Mouse (Mus musculus): Measurements from ENCODE around the gene Zfp423.

The Zfp423 gene

GRCm38 (mm10) chr8:87667914-87668643, 291.3 kb downstream of the Zfp423 start:
- DNase-seq (ENCODE audit: low read depth in 2 of 2, low spot score in 2 of 2) = no peak

- DNase-seq (ENCODE audit: low read depth in 2 of 2, low spot score in 2 of 2) = no peak
Measured at GRCm38 (mm10) chr8:87667297-87667696, 292.1 kb downstream of the Zfp423 start.

- no peak for DNase-seq (ENCODE audit: low read depth in 2 of 2, low spot score in 2 of 2)
Measured at GRCm38 (mm10) chr8:87665337-87665736, 294.1 kb downstream of the Zfp423 start.

GRCm38 (mm10) chr8:87664217-87664509, 295.2 kb downstream of the Zfp423 start:
- no peak for DNase-seq (ENCODE audit: low read depth in 2 of 2, low spot score in 2 of 2)

- DNase-seq (ENCODE audit: low read depth in 2 of 2, low spot score in 2 of 2) = no peak
Measured at GRCm38 (mm10) chr8:87663349-87664216, 295.8 kb downstream of the Zfp423 start.

- no peak for DNase-seq (ENCODE audit: low read depth in 2 of 2, low spot score in 2 of 2)
Measured at GRCm38 (mm10) chr8:87662811-87663341, 296.5 kb downstream of the Zfp423 start.

GRCm38 (mm10) chr8:87662307-87662771, 297.1 kb downstream of the Zfp423 start:
- no peak for DNase-seq (ENCODE audit: low read depth in 2 of 2, low spot score in 2 of 2)

GRCm38 (mm10) chr8:87660916-87661910, 298.2 kb downstream of the Zfp423 start:
- no peak for DNase-seq (ENCODE audit: low read depth in 2 of 2, low spot score in 2 of 2)

GRCm38 (mm10) chr8:87660029-87660915, 299.1 kb downstream of the Zfp423 start:
- no peak for DNase-seq (ENCODE audit: low read depth in 2 of 2, low spot score in 2 of 2)

GRCm38 (mm10) chr8:87657488-87657887, 301.9 kb downstream of the Zfp423 start:
- no peak for DNase-seq (ENCODE audit: low read depth in 2 of 2, low spot score in 2 of 2)

GRCm38 (mm10) chr8:87656484-87657230, 302.7 kb downstream of the Zfp423 start:
- peak in 1 of 2 experiments; percentile 7 for DNase-seq (ENCODE audit: low read depth in 2 of 2, low spot score in 2 of 2)

GRCm38 (mm10) chr8:87655946-87656345, 303.4 kb downstream of the Zfp423 start:
- DNase-seq (ENCODE audit: low read depth in 2 of 2, low spot score in 2 of 2) = no peak

GRCm38 (mm10) chr8:87647781-87648180, 311.6 kb downstream of the Zfp423 start:
- no peak for DNase-seq (ENCODE audit: low read depth in 2 of 2, low spot score in 2 of 2)

GRCm38 (mm10) chr8:87645829-87646483, 313.4 kb downstream of the Zfp423 start:
- no peak for DNase-seq (ENCODE audit: low read depth in 2 of 2, low spot score in 2 of 2)

GRCm38 (mm10) chr8:87645371-87645770, 314.0 kb downstream of the Zfp423 start:
- no peak for DNase-seq (ENCODE audit: low read depth in 2 of 2, low spot score in 2 of 2)

GRCm38 (mm10) chr8:87640930-87641329, 318.5 kb downstream of the Zfp423 start:
- DNase-seq (ENCODE audit: low read depth in 2 of 2, low spot score in 2 of 2) = no peak

- DNase-seq (ENCODE audit: low read depth in 2 of 2, low spot score in 2 of 2) = no peak
Measured at GRCm38 (mm10) chr8:87636226-87636742, 323.1 kb downstream of the Zfp423 start.

GRCm38 (mm10) chr8:87631776-87632175, 327.6 kb downstream of the Zfp423 start:
- no peak for DNase-seq (ENCODE audit: low read depth in 2 of 2, low spot score in 2 of 2)

Measured in CD8-positive naive resting alpha-beta T cell, adult 2 months (primary cell).